Mouse (Mus musculus) hindbrain, embryonic 16.5 days (tissue): ENCODE measurements at regions not wholly inside any gene's neighbourhood (a gene's known extent, or its start where the extent isn't known, plus 50 kb on each side); places are given as distances from the start of the nearest gene placed in this dataset.
"Not testable (repeated sequence)": the region's sequence is repeated elsewhere in the genome, so short reads cannot be mapped to it uniquely, and the experiment has no call there.

ENCODE experiments used
- ATAC-seq: fragments of 200-750 bp; cut with Nextera tagmentation; 2 replicates; pipeline ENCODE4 v1.8.0; 2017; ENCODE audit warnings: moderate TSS enrichment, moderate library complexity
- H3K27ac ChIP-seq: fragments of 300-500 bp; sonication (generic); 2 replicates; pipeline ENCODE4 v1.5.1; 2014; ENCODE audit warnings: low read depth, mild to moderate bottlenecking, control low read depth, low read length, moderate library complexity
- H3K27me3 ChIP-seq: fragments of 300-500 bp; sonication (generic); replicated peaks from 2 replicates; pipeline ENCODE4 v1.6.1; 2014; ENCODE audit warnings: low read length; ENCODE audit not compliant: control insufficient read depth, insufficient read depth
- H3K36me3 ChIP-seq: fragments of 300-500 bp; sonication (generic); 2 replicates; pipeline ENCODE4 v1.6.1; 2014; ENCODE audit warnings: mild to moderate bottlenecking, low read length, moderate library complexity, mixed read lengths; ENCODE audit not compliant: control insufficient read depth, insufficient read depth
- H3K4me1 ChIP-seq: fragments of 300-500 bp; sonication (generic); 2 replicates; pipeline ENCODE4 v1.6.1; 2014; ENCODE audit warnings: low read depth, low read length; ENCODE audit not compliant: control insufficient read depth, insufficient read depth
- H3K4me2 ChIP-seq: fragments of 300-500 bp; sonication (generic); 2 replicates; pipeline ENCODE4 v1.6.1; 2014; ENCODE audit warnings: mild to moderate bottlenecking, low read length, control low read depth, moderate library complexity
- H3K4me3 ChIP-seq: fragments of 300-500 bp; sonication (generic); 2 replicates; pipeline ENCODE4 v1.5.1; 2014; ENCODE audit warnings: mild to moderate bottlenecking, low read length, control low read depth, moderate library complexity
- H3K9ac ChIP-seq: fragments of 300-500 bp; sonication (generic); 2 replicates; pipeline ENCODE4 v1.6.1; 2014; ENCODE audit warnings: low read depth, mild to moderate bottlenecking, control low read depth, low read length, moderate library complexity
- H3K9me3 ChIP-seq: fragments of 300-500 bp; sonication (generic); 2 replicates; pipeline ENCODE4 v1.6.1; 2014; ENCODE audit warnings: mild to moderate bottlenecking, low read length, moderate library complexity; ENCODE audit not compliant: control insufficient read depth
- WGBS: fragments of 180-500 bp; shearing (Covaris S2); extraction: QIAGEN DNeasy Blood & Tissue Kit; methylation state at CpG from one replicate; pipeline ENCODE4 v1.1.7; 2014; 5-methylcytosine and 5-hydroxymethylcytosine counted together

DNA sequence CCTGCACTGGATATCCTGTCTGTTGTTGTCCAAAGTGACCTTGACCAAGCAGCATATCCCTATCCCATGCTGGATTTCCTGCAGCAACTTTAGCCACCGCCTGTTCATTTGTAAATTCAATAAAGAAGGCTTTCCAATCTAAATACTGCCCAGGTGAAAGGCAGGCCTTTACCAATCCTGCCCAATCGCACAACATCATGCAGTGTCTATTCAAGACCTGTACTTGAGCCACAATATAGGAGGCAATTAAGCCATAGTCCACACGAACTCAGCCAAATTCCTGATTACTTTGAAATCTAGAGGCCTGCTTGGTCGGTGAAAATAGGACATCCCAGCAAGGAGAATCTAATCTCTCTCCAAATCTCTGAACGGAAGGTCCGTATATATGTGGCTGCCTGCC lies 95.8 kb upstream of the Vmn1r2 start:
- not testable (repeated sequence) for H3K27me3 ChIP-seq, ATAC-seq, H3K4me3 ChIP-seq, H3K4me2 ChIP-seq, H3K4me1 ChIP-seq, H3K36me3 ChIP-seq, H3K9ac ChIP-seq, H3K27ac ChIP-seq
- WGBS, result 73% methylated on average over 6 of the region's 6 CpGs
- H3K9me3 ChIP-seq, result peaks cover 44% of the 10 kb centered on the region

- H3K9ac ChIP-seq, result no peak overlapping the region
- ATAC-seq, result no peak
Measured at GRCm38 (mm10) chr4:3079901-3080300, 87.2 kb upstream of the Vmn1r2 start.

DNA sequence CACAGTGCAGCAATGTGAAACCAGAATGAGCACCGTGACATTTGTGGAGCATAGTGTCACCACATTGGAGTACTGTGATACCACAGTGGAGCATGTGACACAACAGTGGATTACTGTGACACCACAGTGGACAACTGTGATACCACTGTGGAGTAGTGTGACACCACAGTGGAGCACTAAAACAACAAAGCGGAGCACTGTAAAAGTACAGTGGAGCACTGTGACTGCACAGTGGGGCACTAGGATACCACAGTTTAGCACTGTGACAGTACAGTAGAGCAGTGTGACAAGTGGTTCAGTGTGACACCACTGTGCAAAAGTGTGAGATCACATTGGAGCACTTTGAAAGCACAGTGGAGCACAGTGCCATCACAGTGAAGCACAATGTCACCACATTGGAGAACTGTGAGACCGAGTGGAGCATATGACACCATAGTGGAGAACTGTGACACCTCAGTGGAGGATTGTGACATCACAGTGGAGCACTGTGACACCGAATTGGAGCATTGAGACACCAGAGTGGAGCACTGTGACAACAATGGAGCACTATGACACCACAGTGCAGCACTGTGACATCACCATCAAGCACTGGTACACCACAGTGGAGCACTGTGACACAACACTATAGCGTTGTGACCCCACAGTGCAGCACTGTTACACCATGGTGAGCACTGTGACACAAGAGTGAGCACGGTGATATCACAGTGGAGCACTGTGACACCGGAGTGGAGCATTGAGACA lies 86.6 kb upstream of the Vmn1r2 start:
- H3K27ac ChIP-seq, result no peak overlapping the region
- no peaks in the 10 kb centered on the region for H3K36me3 ChIP-seq
- 60% methylated on average over 7 of the region's 7 CpGs for WGBS
- H3K9me3 ChIP-seq, result peaks cover 67% of the 10 kb centered on the region
- H3K4me3 ChIP-seq, result no peak overlapping the region
- peak; percentile 43 for ATAC-seq
- no peak overlapping the region for H3K4me2 ChIP-seq
- no peak overlapping the region for H3K9ac ChIP-seq
- no peaks in the 10 kb centered on the region for H3K27me3 ChIP-seq
- H3K4me1 ChIP-seq, result no peaks in the 10 kb centered on the region

More at GRCm38 (mm10) chr4:3079901-3080300, 87.2 kb upstream of the Vmn1r2 start:
- no peak overlapping the region for H3K27ac ChIP-seq
- WGBS, result 84% methylated on average over 1 of the region's 1 CpGs
- no peak overlapping the region for H3K4me3 ChIP-seq
- H3K9me3 ChIP-seq, result peaks cover 60% of the 10 kb centered on the region
- no peak overlapping the region for H3K4me2 ChIP-seq
- H3K4me1 ChIP-seq, result no peaks in the 10 kb centered on the region
- H3K36me3 ChIP-seq, result no peaks in the 10 kb centered on the region
- no peaks in the 10 kb centered on the region for H3K27me3 ChIP-seq

- no peak overlapping the region for H3K4me3 ChIP-seq
- H3K4me1 ChIP-seq, result no peaks in the 10 kb centered on the region
- H3K4me2 ChIP-seq, result no peak overlapping the region
- no peak overlapping the region for H3K9ac ChIP-seq
- H3K36me3 ChIP-seq, result no peaks in the 10 kb centered on the region
- ATAC-seq, result peak; percentile 44
- no peaks in the 10 kb centered on the region for H3K27me3 ChIP-seq
- 61% methylated on average over 6 of the region's 6 CpGs for WGBS
- no peak overlapping the region for H3K27ac ChIP-seq
- H3K9me3 ChIP-seq, result peaks cover 74% of the 10 kb centered on the region
Measured at GRCm38 (mm10) chr4:3081148-3081952, 85.8 kb upstream of the Vmn1r2 start.

- H3K4me3 ChIP-seq, result no peak overlapping the region
- WGBS, result 78% methylated on average over 3 of the region's 3 CpGs
- no peak overlapping the region for H3K4me2 ChIP-seq
- 0 out of 2 replicates have a peak, but pooled peaks have one; percentile 5 for ATAC-seq
- no peaks in the 10 kb centered on the region for H3K36me3 ChIP-seq
- H3K27me3 ChIP-seq, result no peaks in the 10 kb centered on the region
- no peak overlapping the region for H3K27ac ChIP-seq
- H3K9ac ChIP-seq, result no peak overlapping the region
- no peaks in the 10 kb centered on the region for H3K4me1 ChIP-seq
- peaks cover 75% of the 10 kb centered on the region for H3K9me3 ChIP-seq
Measured at GRCm38 (mm10) chr4:3081953-3082950, 84.9 kb upstream of the Vmn1r2 start.

GRCm38 (mm10) chr4:3083161-3084020 lies 83.7 kb upstream of the Vmn1r2 start:
- Histone ChIP-seq H3K27ac (no peak overlapping the region), H3K36me3 (no peaks in the 10 kb centered on the region), H3K9me3 (peaks cover 78% of the 10 kb centered on the region), H3K9ac (no peak overlapping the region), H3K4me3 (no peak overlapping the region), H3K4me2 (no peak overlapping the region), H3K4me1 (no peaks in the 10 kb centered on the region), H3K27me3 (no peaks in the 10 kb centered on the region)
- WGBS, result 54% methylated on average over 8 of the region's 8 CpGs
- ATAC-seq, result peak; percentile 22

DNA sequence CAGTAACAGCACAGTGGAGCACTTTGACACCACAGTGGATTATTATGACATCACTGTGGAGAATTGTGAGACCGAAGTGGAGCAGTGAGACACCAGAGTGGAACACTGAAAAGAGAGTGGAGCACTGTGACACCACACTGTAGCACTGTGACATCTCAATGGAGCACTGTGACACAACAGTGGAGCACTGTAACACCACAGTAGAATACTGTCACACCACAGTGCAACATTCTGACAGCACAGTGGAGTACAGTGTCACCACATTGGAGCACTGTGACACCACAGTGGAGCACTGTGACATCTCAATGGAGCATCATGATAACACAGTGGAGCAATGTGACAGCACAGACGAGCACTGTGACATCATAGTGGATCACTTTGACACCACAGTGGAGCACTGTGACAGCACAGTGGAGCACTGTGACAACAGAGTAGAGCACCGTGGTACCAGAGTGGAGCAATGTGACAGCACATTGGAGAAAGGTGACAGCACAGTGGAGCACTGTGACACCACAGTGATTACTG lies 83.0 kb upstream of the Vmn1r2 start:
- no peak overlapping the region for H3K4me2 ChIP-seq

More for the DNA sequence above, 83.0 kb upstream of the Vmn1r2 start:
- WGBS, result 70% methylated on average over 3 of the region's 3 CpGs
- Histone ChIP-seq H3K4me3 (no peak overlapping the region), H3K9me3 (peaks cover 75% of the 10 kb centered on the region), H3K9ac (no peak overlapping the region), H3K27ac (no peak overlapping the region), H3K27me3 (no peaks in the 10 kb centered on the region), H3K4me1 (no peaks in the 10 kb centered on the region), H3K36me3 (no peaks in the 10 kb centered on the region)
- peak; percentile 18; the same call in 1 of the 2 replicates for ATAC-seq
